Mouse (Mus musculus) midbrain, embryonic 12.5 days (tissue): ENCODE data around the gene Gmppa. TPM values are rescaled to one million over a fixed set of nuclear protein-coding genes. Genes with fewer than 3 reads are reported as not detected.

Source experiments
- ATAC-seq: fragments of 200-750 bp; cut with Nextera tagmentation; 2 replicates; pipeline ENCODE4 v1.8.0; 2017; ENCODE audit warnings: low read depth, moderate TSS enrichment, moderate library complexity; ENCODE audit not compliant: low FRiP score
- H3K27ac ChIP-seq: fragments of 300-500 bp; sonication (generic); replicated peaks from 2 replicates; pipeline ENCODE4 v1.5.1; 2016; ENCODE audit warnings: mild to moderate bottlenecking
- H3K27me3 ChIP-seq: fragments of 300-500 bp; sonication (generic); 2 replicates; pipeline ENCODE4 v1.6.1; 2016; ENCODE audit warnings: mild to moderate bottlenecking
- H3K36me3 ChIP-seq: fragments of 300-500 bp; sonication (generic); 2 replicates; pipeline ENCODE4 v1.6.1; 2016
- H3K4me1 ChIP-seq: fragments of 300-500 bp; sonication (generic); 2 replicates; pipeline ENCODE4 v1.6.1; 2016
- H3K4me2 ChIP-seq: fragments of 300-500 bp; sonication (generic); replicated peaks from 2 replicates; pipeline ENCODE4 v1.6.1; 2016; ENCODE audit warnings: mild to moderate bottlenecking, moderate library complexity
- H3K4me3 ChIP-seq: fragments of 300-500 bp; sonication (generic); 2 replicates; pipeline ENCODE4 v1.5.1; 2016; ENCODE audit warnings: mild to moderate bottlenecking
- H3K9ac ChIP-seq: fragments of 300-500 bp; sonication (generic); replicated peaks from 2 replicates; pipeline ENCODE4 v1.6.1; 2016; ENCODE audit warnings: mild to moderate bottlenecking, moderate library complexity
- H3K9me3 ChIP-seq: fragments of 300-500 bp; sonication (generic); 2 replicates; pipeline ENCODE4 v1.6.1; 2016; ENCODE audit warnings: mild to moderate bottlenecking
- WGBS: fragments of 180-500 bp; shearing (Covaris S2); methylation state at CpG from one replicate; pipeline ENCODE4 v1.1.7; 2016; 5-methylcytosine and 5-hydroxymethylcytosine counted together
- polyA plus RNA-seq: library from polyadenylated mRNA; unstranded; fragments of >200 nt; fragmentation: Nextera tagmentation; extraction: Ambion mirVana; gene quantifications from 2 replicates; pipeline ENCODE4 v1.2.1, GENCODE M21; 2016

The Gmppa gene
- polyA plus RNA-seq, 1 experiment from 2014 or later: 69.4 TPM

GRCm38 (mm10) chr1:75425796-75426471, 9.8 kb upstream of the Gmppa start:
- no peak overlapping the region for H3K4me3 ChIP-seq
- H3K36me3 ChIP-seq: no peaks in the 10 kb centered on the region
- ATAC-seq: no peak
- no peak overlapping the region for H3K9ac ChIP-seq
- H3K27me3 ChIP-seq: peaks cover 57% of the 10 kb centered on the region
- no peak overlapping the region for H3K27ac ChIP-seq
- WGBS: 32% methylated on average over 10 of the region's 10 CpGs
- no peak overlapping the region for H3K4me2 ChIP-seq
- H3K4me1 ChIP-seq: peaks cover 31% of the 10 kb centered on the region
- H3K9me3 ChIP-seq: no peaks in the 10 kb centered on the region

- WGBS: 88% methylated on average over 8 of the region's 9 CpGs
- Histone ChIP-seq H3K4me3 (no peak overlapping the region), H3K27me3 (peaks cover 9% of the 10 kb centered on the region; the same call in 1 of the 2 replicates), H3K27ac (0 out of 2 replicates have a peak overlapping the region, but pooled peaks have one; percentile 65), H3K9me3 (no peaks in the 10 kb centered on the region), H3K4me1 (peaks cover 38% of the 10 kb centered on the region), H3K36me3 (peaks cover 6% of the 10 kb centered on the region), H3K4me2 (no peak overlapping the region), H3K9ac (no peak overlapping the region)
- ATAC-seq: no peak
Measured at GRCm38 (mm10) chr1:75438782-75439181, 3.1 kb downstream of the Gmppa start.

- Histone ChIP-seq H3K27me3 (peaks cover 21% of the 10 kb centered on the region; the same call in 1 of the 2 replicates), H3K36me3 (peaks cover 6% of the 10 kb centered on the region), H3K9me3 (no peaks in the 10 kb centered on the region), H3K9ac (no peak overlapping the region), H3K4me1 (peaks cover 55% of the 10 kb centered on the region), H3K27ac (no peak overlapping the region), H3K4me3 (no peak overlapping the region), H3K4me2 (no peak overlapping the region)
- ATAC-seq: no peak
- WGBS: 92% methylated on average over 7 of the region's 7 CpGs
Measured at GRCm38 (mm10) chr1:75440661-75441060, 4.9 kb downstream of the Gmppa start.

GRCm38 (mm10) chr1:75441471-75441996, 5.8 kb downstream of the Gmppa start:
- peaks cover 21% of the 10 kb centered on the region; the same call in 1 of the 2 replicates for H3K27me3 ChIP-seq
- 76% methylated on average over 15 of the region's 15 CpGs for WGBS
- peaks cover 6% of the 10 kb centered on the region for H3K36me3 ChIP-seq
- H3K9ac ChIP-seq: no peak overlapping the region
- no peak for ATAC-seq
- H3K4me2 ChIP-seq: no peak overlapping the region
- H3K4me1 ChIP-seq: peaks cover 58% of the 10 kb centered on the region
- H3K9me3 ChIP-seq: no peaks in the 10 kb centered on the region
- no peak overlapping the region for H3K4me3 ChIP-seq
- peak overlapping the region; percentile 92; the same call in 1 of the 2 replicates for H3K27ac ChIP-seq

- H3K27me3 ChIP-seq: peaks cover 21% of the 10 kb centered on the region; the same call in 1 of the 2 replicates
- ATAC-seq: no peak
- H3K4me2 ChIP-seq: no peak overlapping the region
- H3K27ac ChIP-seq: peak overlapping the region; percentile 92
- H3K4me3 ChIP-seq: no peak overlapping the region
- no peak overlapping the region for H3K9ac ChIP-seq
- H3K9me3 ChIP-seq: no peaks in the 10 kb centered on the region
- H3K36me3 ChIP-seq: peaks cover 6% of the 10 kb centered on the region
- WGBS: 81% methylated on average over 9 of the region's 9 CpGs
- H3K4me1 ChIP-seq: peaks cover 58% of the 10 kb centered on the region
Measured at GRCm38 (mm10) chr1:75442171-75442570, 6.4 kb downstream of the Gmppa start.

GRCm38 (mm10) chr1:75442811-75443210, 7.1 kb downstream of the Gmppa start:
- Histone ChIP-seq H3K9ac (peak overlapping the region; percentile 46; the same call in 1 of the 2 replicates), H3K36me3 (peaks cover 6% of the 10 kb centered on the region), H3K27ac (peak overlapping the region; percentile 92), H3K4me3 (no peak overlapping the region), H3K27me3 (peaks cover 26% of the 10 kb centered on the region; the same call in 1 of the 2 replicates), H3K4me2 (0 out of 2 replicates have a peak overlapping the region, but pooled peaks have one; percentile 58), H3K4me1 (peaks cover 65% of the 10 kb centered on the region), H3K9me3 (no peaks in the 10 kb centered on the region)
- 14% methylated on average over 8 of the region's 8 CpGs for WGBS
- no peak for ATAC-seq

GRCm38 (mm10) chr1:75443247-75444024, 7.7 kb downstream of the Gmppa start:
- H3K27ac ChIP-seq: peak overlapping the region; percentile 92
- WGBS: 20% methylated on average over 13 of the region's 13 CpGs
- H3K4me3 ChIP-seq: no peak overlapping the region
- H3K9ac ChIP-seq: peak overlapping the region; percentile 46; the same call in 1 of the 2 replicates
- H3K27me3 ChIP-seq: peaks cover 30% of the 10 kb centered on the region
- no peaks in the 10 kb centered on the region for H3K9me3 ChIP-seq
- peaks cover 71% of the 10 kb centered on the region for H3K4me1 ChIP-seq
- peaks cover 6% of the 10 kb centered on the region for H3K36me3 ChIP-seq
- peak overlapping the region; percentile 58 for H3K4me2 ChIP-seq
- peak; percentile 3; the same call in 1 of the 2 replicates for ATAC-seq

GRCm38 (mm10) chr1:75444208-75444607, 8.5 kb downstream of the Gmppa start:
- Histone ChIP-seq H3K27me3 (peaks cover 38% of the 10 kb centered on the region), H3K4me2 (peak overlapping the region; percentile 58), H3K27ac (peak overlapping the region; percentile 92), H3K36me3 (peaks cover 6% of the 10 kb centered on the region), H3K9me3 (no peaks in the 10 kb centered on the region), H3K4me3 (0 out of 2 replicates have a peak overlapping the region, but pooled peaks have one; percentile 3), H3K4me1 (peaks cover 74% of the 10 kb centered on the region), H3K9ac (peak overlapping the region; percentile 46; the same call in 1 of the 2 replicates)
- 20% methylated on average over 3 of the region's 3 CpGs for WGBS
- ATAC-seq: peak; percentile 5; the same call in 1 of the 2 replicates

- peak overlapping the region; percentile 58 for H3K4me2 ChIP-seq
- H3K9ac ChIP-seq: peak overlapping the region; percentile 43; the same call in 1 of the 2 replicates
- WGBS: 12% methylated on average over 9 of the region's 9 CpGs
- no peak for ATAC-seq
- H3K4me1 ChIP-seq: peaks cover 83% of the 10 kb centered on the region
- H3K27ac ChIP-seq: peak overlapping the region; percentile 92
- peaks cover 48% of the 10 kb centered on the region for H3K27me3 ChIP-seq
- peaks cover 6% of the 10 kb centered on the region for H3K36me3 ChIP-seq
- H3K4me3 ChIP-seq: peak overlapping the region; percentile 22
- no peaks in the 10 kb centered on the region for H3K9me3 ChIP-seq
Measured at GRCm38 (mm10) chr1:75445141-75445701, 9.5 kb downstream of the Gmppa start.

GRCm38 (mm10) chr1:75445751-75446611, 10.3 kb downstream of the Gmppa start:
- ATAC-seq: peak; percentile 28
- peak overlapping the region; percentile 43; the same call in 1 of the 2 replicates for H3K9ac ChIP-seq
- H3K27me3 ChIP-seq: peaks cover 56% of the 10 kb centered on the region

GRCm38 (mm10) chr1:75446656-75447055, 10.9 kb downstream of the Gmppa start:
- H3K36me3 ChIP-seq: no peaks in the 10 kb centered on the region
- no peak overlapping the region for H3K4me3 ChIP-seq
- peak overlapping the region; percentile 43 for H3K9ac ChIP-seq
- peaks cover 62% of the 10 kb centered on the region for H3K27me3 ChIP-seq
- peak overlapping the region; percentile 92 for H3K27ac ChIP-seq
- ATAC-seq: 0 out of 2 replicates have a peak, but pooled peaks have one; percentile 9
- 2% methylated on average over 20 of the region's 20 CpGs for WGBS
- H3K4me2 ChIP-seq: peak overlapping the region; percentile 58
- peaks cover 98% of the 10 kb centered on the region for H3K4me1 ChIP-seq
- H3K9me3 ChIP-seq: no peaks in the 10 kb centered on the region

More at GRCm38 (mm10) chr1:75445751-75446611, 10.3 kb downstream of the Gmppa start:
- Histone ChIP-seq H3K4me3 (peak overlapping the region; percentile 22), H3K36me3 (no peaks in the 10 kb centered on the region), H3K4me1 (peaks cover 91% of the 10 kb centered on the region), H3K9me3 (no peaks in the 10 kb centered on the region), H3K4me2 (peak overlapping the region; percentile 58), H3K27ac (peak overlapping the region; percentile 92)
- WGBS: 2% methylated on average over 22 of the region's 22 CpGs
